Comparison of ENCODE assay signal across 10 mouse cellular contexts in the genomic region with DNA sequence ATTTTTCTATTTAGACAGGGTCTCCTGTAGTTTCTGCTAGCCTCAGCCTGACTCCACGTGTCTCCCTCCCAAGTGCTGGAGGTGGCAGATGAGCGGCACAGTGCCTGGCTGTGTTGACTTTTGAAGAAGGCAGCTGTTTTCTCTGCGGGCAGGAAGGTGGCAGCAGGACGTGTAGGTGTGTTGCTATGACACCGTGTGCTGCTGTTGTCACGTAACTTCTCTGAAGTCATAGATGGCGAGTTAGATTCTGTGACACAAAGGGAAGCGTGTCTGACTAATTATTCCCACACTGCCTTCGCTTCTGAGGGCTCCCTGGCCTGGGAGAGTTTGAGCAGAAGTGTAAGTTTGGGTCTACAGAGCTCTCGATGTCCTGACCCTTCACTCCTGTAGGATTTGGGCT. TPM values are rescaled to one million over a fixed set of nuclear protein-coding genes. Genes with fewer than 3 reads are reported as not detected.
DNase-seq lines count a peak whose midpoint lies in the region; ATAC-seq lines count a peak whose summit lies in the region.
"Had no signal": no experiment of that assay in that cellular context is flagged by ENCODE, and none has a peak within 500 bp of the region (broad histone marks: within the 10 kb centered on the region; RNA-seq: fewer than 3 reads in every experiment).

No protein-coding gene starts in this region.

- peak; percentile 26 for DNase-seq in spleen, adult 12 weeks (ENCODE audit: low spot score)
- DNase-seq in spleen, postnatal 14 days (ENCODE audit: low spot score in 2 of 2) = no peak
- DNase-seq in frontal cortex, adult 2 months (ENCODE audit: extremely low spot score in 1 of 2, low spot score in 1 of 2) = peak; percentile 43 to 74
- peak; percentile 76 to 88 for DNase-seq in thymus, postnatal 36 days
- no peak for DNase-seq in testis, postnatal 10 days (ENCODE audit: low spot score)
- DNase-seq in gastrocnemius, postnatal 36 days = no peak
- DNase-seq: kidney, adult 11 months had no signal

- intact Hi-C loops in gastrocnemius, postnatal 36 days (cut with DNase I) = no loop called here

- peak; percentile 44 for ATAC-seq in megakaryocyte progenitor cell, adult 5-6 weeks (replicated peaks; ENCODE audit: poor library complexity)

RNA-seq across cellular contexts. Expression of a gene that starts 20.6 kb away (rescaled TPM):
- polyA plus RNA-seq in frontal cortex, adult 2 months (2012; rRNA removed) = not detected in 2 replicates
- not detected in 2 replicates for total RNA-seq in megakaryocyte progenitor cell, adult 5-6 weeks (2015)
- not detected in 2 replicates for total RNA-seq in megakaryocyte progenitor cell, adult 5-6 weeks (2017)
- total RNA-seq in gastrocnemius, postnatal 36 days (2021) = not detected
- total RNA-seq: heart, adult 2 months had no signal
- polyA plus RNA-seq: limb, embryonic 15.5 days had no signal

RNA-seq across cellular contexts. Expression of a gene that starts 28.4 kb away (rescaled TPM):
- polyA plus RNA-seq in frontal cortex, adult 2 months (2012; rRNA removed) = 0.14 TPM in 1 of 2 replicates, not detected in the other
- 44.7 and 60.2 TPM in 2 replicates for total RNA-seq in megakaryocyte progenitor cell, adult 5-6 weeks (2015)
- 28.9 and 41.9 TPM in 2 replicates for total RNA-seq in megakaryocyte progenitor cell, adult 5-6 weeks (2017)
- 1 to 10 TPM in 1 of 2 experiments, under 1 TPM in 1; 0.57 to 1.5 TPM for total RNA-seq in gastrocnemius, postnatal 36 days (2021)

RNA-seq across cellular contexts. Expression of a gene that starts 33.6 kb away (rescaled TPM):
- 6.4 and 7.1 TPM in 2 replicates for polyA plus RNA-seq in frontal cortex, adult 2 months (2012; rRNA removed)
- total RNA-seq in megakaryocyte progenitor cell, adult 5-6 weeks (2015) = 5.2 and 7.4 TPM in 2 replicates
- 16.2 and 18.6 TPM in 2 replicates for total RNA-seq in megakaryocyte progenitor cell, adult 5-6 weeks (2017)
- 1 to 10 TPM; 2.1 to 2.3 TPM for total RNA-seq in gastrocnemius, postnatal 36 days (2021)

RNA-seq across cellular contexts. Expression of a gene that starts 48.4 kb away (rescaled TPM):
- polyA plus RNA-seq in frontal cortex, adult 2 months (2012; rRNA removed) = 13.2 and 14.2 TPM in 2 replicates
- total RNA-seq in megakaryocyte progenitor cell, adult 5-6 weeks (2015) = 17.5 and 18.7 TPM in 2 replicates
- total RNA-seq in megakaryocyte progenitor cell, adult 5-6 weeks (2017) = 28.2 and 43.7 TPM in 2 replicates
- total RNA-seq in gastrocnemius, postnatal 36 days (2021) = 10 to 100 TPM; 20.3 to 21.7 TPM

RNA-seq across cellular contexts. Expression of a gene that starts 49.9 kb away (rescaled TPM):
- polyA plus RNA-seq in frontal cortex, adult 2 months (2012; rRNA removed) = 81.5 and 103 TPM in 2 replicates
- 10.1 and 15.5 TPM in 2 replicates for total RNA-seq in megakaryocyte progenitor cell, adult 5-6 weeks (2015)
- 6.2 and 9.1 TPM in 2 replicates for total RNA-seq in megakaryocyte progenitor cell, adult 5-6 weeks (2017)
- 10 to 100 TPM; 16.6 to 17.4 TPM for total RNA-seq in gastrocnemius, postnatal 36 days (2021)

Comparison
In these comparisons a context has a peak if more than half of its experiments do, and no peak if none do; other contexts are left out.
1. DNase-seq: peak in spleen, adult 12 weeks (single experiment), frontal cortex, adult 2 months (2 of 2) and thymus, postnatal 36 days (2 of 2); none in spleen, postnatal 14 days (0 of 2), testis, postnatal 10 days (single experiment) and gastrocnemius, postnatal 36 days (0 of 2).
2. RNA of a gene that starts 28.4 kb away (total RNA-seq): 28.9 to 60.2 TPM in megakaryocyte progenitor cell, adult 5-6 weeks; 0.57 to 1.5 TPM in gastrocnemius, postnatal 36 days; every median in the first group is over 10 times any median in the second.